Mouse (Mus musculus) pancreas, adult 10 weeks (tissue): ENCODE measurements around the gene Scgb2b19. TPM values are rescaled to one million over a fixed set of nuclear protein-coding genes. Genes with fewer than 3 reads are reported as not detected.

Experiments used
- polyA plus RNA-seq: library from polyadenylated mRNA; stranded (reverse); fragments of 350-450 nt; fragmentation: Illumina TruSeq; extraction: RNeasy Lipid Tissue Mini Kit (QIAGEN cat#74804); gene quantifications from one replicate; pipeline ENCODE4 v1.2.3, GENCODE M21; 2015; ENCODE audit warnings: low read depth, low replicate concordance; ENCODE audit not compliant: insufficient read depth

The Scgb2b19 gene
- not detected for polyA plus RNA-seq

DNA sequence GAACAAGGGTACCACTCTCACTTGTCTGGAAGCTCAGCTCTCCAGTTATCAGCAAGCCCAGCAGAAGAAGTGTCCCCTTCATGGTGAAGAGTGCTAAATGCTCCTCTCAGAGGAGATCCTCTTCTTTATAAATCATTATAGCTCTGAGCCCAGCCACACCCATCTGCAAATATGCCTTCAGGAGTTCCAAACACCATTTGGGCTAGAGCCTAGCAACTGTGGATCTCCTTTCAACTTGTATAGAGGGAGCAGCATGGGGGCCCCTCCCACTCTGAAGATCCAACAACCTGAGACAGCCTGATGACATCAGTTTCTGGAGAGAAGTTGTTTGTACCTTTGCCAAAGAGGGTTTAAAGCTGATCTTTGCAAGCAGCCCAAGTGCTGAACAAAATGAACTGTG lies at the start of gene Scgb2b19:
TSS of gene Scgb2b19 (minus strand) at position 101 of the 400 bp plus-strand sequence.

DNA sequence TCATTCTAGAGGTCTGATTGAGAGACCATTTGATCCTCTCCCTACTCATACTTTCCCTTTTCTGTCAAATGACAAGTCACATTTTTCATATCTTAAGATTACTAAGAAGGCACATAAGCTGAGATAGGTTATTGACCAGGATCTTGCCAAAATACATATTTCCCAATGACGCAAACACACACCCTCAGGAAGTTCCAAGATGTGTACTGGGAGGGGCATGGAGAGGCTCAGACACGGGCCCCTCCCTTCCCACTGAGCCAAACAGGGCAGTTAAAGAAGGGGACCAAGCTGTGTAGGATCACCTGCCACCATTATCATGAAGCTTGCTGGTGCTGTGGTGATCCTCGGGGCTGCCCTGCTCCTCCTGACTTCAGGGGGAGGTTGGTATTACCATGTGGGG lies 6.9 kb upstream of the Scgb2b19 start, which contains the start of gene Scgb1b19:
TSS of gene Scgb1b19 (plus strand) at position 301 of the 400 bp plus-strand sequence.

Other genes starting within 250 kb of the Scgb2b19 start
- not detected for gene Scgb2b17, start 223.8 kb downstream of the Scgb2b19 start, polyA plus RNA-seq
- not detected for gene Scgb1b17, start 216.9 kb downstream of the Scgb2b19 start, polyA plus RNA-seq
- gene Scgb2b18, start 106.5 kb downstream of the Scgb2b19 start, polyA plus RNA-seq = not detected
- gene Scgb1b18, start 94.8 kb downstream of the Scgb2b19 start, polyA plus RNA-seq = not detected
- not detected for gene Scgb1b19, start 7.0 kb upstream of the Scgb2b19 start, polyA plus RNA-seq
- gene Scgb2b20, start 86.0 kb upstream of the Scgb2b19 start, polyA plus RNA-seq = not detected
- gene Scgb1b20, start 92.9 kb upstream of the Scgb2b19 start, polyA plus RNA-seq = not detected
- gene Scgb2b21, start 240.1 kb upstream of the Scgb2b19 start, polyA plus RNA-seq = not detected